Mouse (Mus musculus): Measurements from ENCODE around the gene Ston2.

DNA sequence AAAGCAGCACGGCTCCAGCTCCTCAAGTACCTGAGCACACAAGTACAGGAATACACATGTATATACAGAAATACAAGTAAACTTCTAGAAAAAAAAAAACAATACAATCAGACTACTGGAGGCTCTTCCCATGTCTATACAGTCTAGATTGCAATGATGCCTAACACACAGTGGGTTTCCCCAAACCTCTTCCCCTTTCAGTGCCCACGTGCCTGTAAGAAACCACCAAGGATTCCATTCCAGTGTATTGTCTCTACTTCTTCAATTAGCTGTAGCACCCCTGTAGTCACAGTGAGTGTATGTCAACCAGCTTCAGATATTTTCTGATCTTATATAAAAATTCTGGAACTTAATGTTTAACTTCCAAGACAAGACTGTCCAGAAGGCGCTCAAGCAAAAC, 196.1 kb downstream of the Ston2 start:
- no peak for TF ChIP-seq CTCF (IDR thresholded peaks at IDR 0.05; ENCODE audit: low read depth, low read length)
- no peak for TF ChIP-seq GATA1 (IDR thresholded peaks at IDR 0.05; ENCODE audit: borderline replicate concordance, low read length)
- TF ChIP-seq POLR2AphosphoS5 (IDR thresholded peaks at IDR 0.05; ENCODE audit: insufficient replicate concordance, low read depth, low read length): no peak
- TF ChIP-seq GATA2 (IDR thresholded peaks at IDR 0.05; ENCODE audit: borderline replicate concordance, low read depth, low read length): no peak

Measured in G1E (cell line).